Mouse (Mus musculus) heart, adult 2 months (tissue): ENCODE measurements at regions not wholly inside any gene's neighbourhood (a gene's known extent, or its start where the extent isn't known, plus 50 kb on each side); places are given as distances from the start of the nearest gene placed in this dataset.

Experiments used
- CTCF ChIP-seq: fragments of 200-600 bp; IDR thresholded peaks from 2 replicates; pipeline ENCODE4 v1.8.1; 2022; ENCODE audit warnings: antibody characterized with exemption, mild to moderate bottlenecking, moderate library complexity
- EP300 ChIP-seq: fragments of 200-500 bp; IDR thresholded peaks from 2 replicates; pipeline ENCODE4 v1.6.1; 2011; ENCODE audit warnings: low read depth, low read length, control low read depth; ENCODE audit not compliant: insufficient read depth
- POLR2A ChIP-seq: fragments of 200-500 bp; IDR thresholded peaks from 2 replicates; pipeline ENCODE4 v1.6.1; 2011; ENCODE audit warnings: mild to moderate bottlenecking, low read depth, low read length, control low read depth; ENCODE audit not compliant: insufficient read depth

DNA sequence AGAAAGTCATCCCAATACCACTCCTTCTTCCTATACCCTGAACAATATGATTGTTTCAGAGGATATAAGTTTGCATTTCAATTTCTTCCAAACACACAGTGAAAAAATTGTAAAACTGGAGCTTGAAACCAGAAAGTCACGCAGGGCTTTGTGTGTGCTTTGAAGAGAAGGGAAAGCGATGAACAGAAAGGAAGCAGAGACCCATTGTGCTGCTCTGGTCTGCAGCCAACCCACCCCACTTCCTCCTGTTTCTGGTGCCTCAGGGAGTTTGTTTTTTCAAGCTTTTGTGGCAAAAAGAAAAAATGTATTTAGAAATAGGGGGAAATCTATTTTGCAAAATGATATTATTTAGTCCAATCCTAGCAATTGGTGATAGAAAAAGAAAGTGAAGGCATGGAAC, 187.4 kb upstream of the Mageb18 start:
- no peak for TF ChIP-seq CTCF
- TF ChIP-seq POLR2A = no peak
- TF ChIP-seq EP300 = no peak
